30 mouse cellular contexts compared by ENCODE assay signal in the genomic region with DNA sequence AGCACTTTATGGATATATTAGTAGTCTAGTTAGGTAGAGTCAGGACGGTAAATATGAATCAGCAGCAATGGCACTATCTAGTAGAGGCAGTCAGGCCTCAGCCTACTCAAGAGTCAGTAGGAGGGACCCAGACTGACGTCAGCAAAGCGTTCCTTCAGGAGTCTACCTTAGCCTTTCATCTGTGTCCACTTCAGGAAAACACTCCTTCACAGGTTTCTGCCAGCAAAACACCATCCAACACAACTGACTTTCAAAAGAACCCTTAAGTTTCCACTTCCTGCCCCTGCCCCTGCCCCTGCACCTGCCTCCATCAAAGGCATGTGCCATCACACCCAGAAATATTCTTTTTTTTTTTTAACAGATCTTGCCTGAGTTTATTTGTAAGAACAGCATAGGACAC. TPM values are rescaled to one million over a fixed set of nuclear protein-coding genes. Genes with fewer than 3 reads are reported as not detected.
DNase-seq lines count a peak whose midpoint lies in the region; ATAC-seq and TF ChIP-seq lines count a peak whose summit lies in the region.
"Had no signal": no experiment of that assay in that cellular context is flagged by ENCODE, and none has a peak within 500 bp of the region (broad histone marks: within the 10 kb centered on the region; RNA-seq: fewer than 3 reads in every experiment).

No protein-coding gene starts in this region.

- no peak for ATAC-seq in CD4-positive, CD25-positive, alpha-beta regulatory T cell, adult 4 months
- ATAC-seq: forebrain, embryonic 15.5 days; hindbrain, postnatal 0 days; Patski had no signal

- no peak for TF ChIP-seq POLR2A in thymus, adult 2 months (IDR thresholded peaks at IDR 0.05; ENCODE audit: control insufficient read depth, extremely low read depth, insufficient read depth, low read length, poor library complexity)

- TF ChIP-seq CTCF in thymus, adult 2 months (IDR thresholded peaks at IDR 0.05; ENCODE audit: borderline replicate concordance, control insufficient read depth, extremely low read depth, insufficient read depth, low read length, poor library complexity) = no peak

- H3K27me3 ChIP-seq in thymus, adult 2 months (ENCODE audit: control insufficient read depth, insufficient read depth, low read length) = no peaks in the 10 kb centered on the region
- H3K27me3 ChIP-seq: embryonic facial prominence, embryonic 13.5 days; forebrain, embryonic 12.5 days; forebrain, embryonic 15.5 days; heart, embryonic 13.5 days; Patski had no signal

- H3K27ac ChIP-seq in thymus, adult 2 months (ENCODE audit: control insufficient read depth, insufficient read depth, low read length) = no peak overlapping the region
- H3K27ac ChIP-seq: embryonic facial prominence, embryonic 10.5 days; embryonic facial prominence, embryonic 13.5 days; forebrain, embryonic 12.5 days; forebrain, embryonic 15.5 days; heart, adult 2 months; heart, embryonic 10.5 days; heart, embryonic 13.5 days; hindbrain, embryonic 14.5 days; hindbrain, postnatal 0 days had no signal

- no peaks in the 10 kb centered on the region for H3K36me3 ChIP-seq in thymus, adult 2 months (ENCODE audit: control insufficient read depth, insufficient read depth, low read length)
- H3K36me3 ChIP-seq: embryonic facial prominence, embryonic 10.5 days; embryonic facial prominence, embryonic 13.5 days; forebrain, embryonic 12.5 days; forebrain, embryonic 15.5 days; heart, embryonic 10.5 days; heart, embryonic 13.5 days had no signal

- DNase-seq in CD4-positive, CD25-positive, alpha-beta regulatory T cell, adult 2 months (ENCODE audit: low read depth, low spot score) = peak; percentile 15
- DNase-seq in thymus, adult 2 months = peak; percentile 39
- peak; percentile 65 for DNase-seq in thymus, postnatal 14 days
- DNase-seq in thymus, postnatal 4 days = peak; percentile 45
- no peak for DNase-seq in ovary, postnatal 36 days (ENCODE audit: low spot score)
- DNase-seq in cerebellum, adult 9-10 months = no peak
- DNase-seq in lung, postnatal 25 days (ENCODE audit: low spot score) = no peak
- DNase-seq: adrenal gland, adult 2 months; adrenal gland, postnatal 14 days; cerebellum, adult 11 months; cerebellum, adult 2 months; cerebellum, postnatal 10 days; cerebellum, postnatal 36 days; embryo, embryonic 11 days; gastrocnemius, postnatal 10 days; gastrocnemius, postnatal 36 days; heart, adult 2 months; heart, postnatal 14 days; heart, postnatal 4 days had no signal

- H3K4me1 ChIP-seq in thymus, adult 2 months (replicated peaks; ENCODE audit: control insufficient read depth, insufficient read depth, low read length) = peaks cover 2% of the 10 kb centered on the region; the same call in 1 of the 2 replicates

- 37% methylated on average over 3 of the region's 3 CpGs for WGBS in thymus, adult 2 months

- no peak overlapping the region for H3K4me3 ChIP-seq in thymus, adult 2 months (ENCODE audit: control insufficient read depth, insufficient read depth, low read length)
- H3K4me3 ChIP-seq: embryonic facial prominence, embryonic 10.5 days; embryonic facial prominence, embryonic 13.5 days; erythroblast, embryonic 14.5 days; forebrain, embryonic 12.5 days; forebrain, embryonic 15.5 days; heart, adult 2 months; heart, embryonic 10.5 days; heart, embryonic 13.5 days had no signal

RNA-seq across cellular contexts. Expression of a gene that starts 2.1 kb away (rescaled TPM):
- polyA plus RNA-seq in CD4-positive, CD25-positive, alpha-beta regulatory T cell, adult 4 months (2017; shearing (Covaris generic)) = 10 to 100 TPM; 46.9 to 47.9 TPM
- polyA plus RNA-seq in thymus, adult 2 months (2012; rRNA removed) = 9.0 and 9.6 TPM in 2 replicates

RNA-seq across cellular contexts. Expression of a gene that starts 26.2 kb away (rescaled TPM):
- polyA plus RNA-seq in CD4-positive, CD25-positive, alpha-beta regulatory T cell, adult 4 months (2017; shearing (Covaris generic)) = 10 to 100 TPM; 29.1 to 33.3 TPM
- polyA plus RNA-seq in thymus, adult 2 months (2012; rRNA removed) = 10.8 and 10.9 TPM in 2 replicates

RNA-seq across cellular contexts. Expression of a gene that starts 26.3 kb away (rescaled TPM):
- 10 to 100 TPM; 15.5 to 22.3 TPM for polyA plus RNA-seq in CD4-positive, CD25-positive, alpha-beta regulatory T cell, adult 4 months (2017; shearing (Covaris generic))
- 28.3 and 28.7 TPM in 2 replicates for polyA plus RNA-seq in thymus, adult 2 months (2012; rRNA removed)

Comparison
In these comparisons a context has a peak if more than half of its experiments do, and no peak if none do; other contexts are left out.
1. DNase-seq: peak in CD4-positive, CD25-positive, alpha-beta regulatory T cell, adult 2 months (single experiment), thymus, adult 2 months (single experiment), thymus, postnatal 14 days (single experiment) and thymus, postnatal 4 days (single experiment); none in ovary, postnatal 36 days (single experiment), cerebellum, adult 9-10 months (single experiment) and lung, postnatal 25 days (single experiment).